Mouse (Mus musculus): ENCODE results near the gene Ctnnbip1. TPM values are rescaled to one million over a fixed set of nuclear protein-coding genes. Genes with fewer than 3 reads are reported as not detected.
A peak's percentile ranks its signal among the peaks of the same experiment; 100 is the strongest.

Gene Ctnnbip1
- total RNA-seq, 2 experiments from 2014 or later, result 35.3 to 35.9 TPM

DNA sequence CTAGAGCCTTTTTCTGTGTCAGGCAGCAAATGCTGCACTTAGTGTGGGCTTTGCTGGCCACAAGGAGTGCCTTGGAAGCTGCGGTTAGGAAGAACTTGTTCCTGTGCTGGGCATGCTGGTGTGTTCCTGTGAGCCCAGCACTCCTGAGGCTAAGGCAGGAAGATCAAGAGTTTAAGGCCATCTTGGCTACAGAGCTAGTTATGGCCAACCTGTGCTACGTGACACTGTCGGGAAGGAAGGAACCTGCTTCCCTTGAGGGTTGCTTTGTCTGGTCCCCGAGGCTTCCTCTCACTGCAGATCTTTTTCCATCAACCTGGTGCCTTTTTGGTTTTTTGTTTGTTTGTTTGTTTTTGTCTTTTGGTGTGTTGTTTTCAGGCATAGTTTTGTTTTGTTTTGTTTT lies 7.1 kb downstream of the Ctnnbip1 start:
- intact Hi-C loops (cut with DNase I), result no loop called here
- DNase-seq (ENCODE audit: extremely low spot score in 1 of 2, low spot score in 2 of 2), result no peak
- Histone ChIP-seq H3K4me3 (no peak overlapping the region), H3K27ac (no peak overlapping the region)
- no peak for TF ChIP-seq CTCF (IDR thresholded peaks at IDR 0.05)

DNA sequence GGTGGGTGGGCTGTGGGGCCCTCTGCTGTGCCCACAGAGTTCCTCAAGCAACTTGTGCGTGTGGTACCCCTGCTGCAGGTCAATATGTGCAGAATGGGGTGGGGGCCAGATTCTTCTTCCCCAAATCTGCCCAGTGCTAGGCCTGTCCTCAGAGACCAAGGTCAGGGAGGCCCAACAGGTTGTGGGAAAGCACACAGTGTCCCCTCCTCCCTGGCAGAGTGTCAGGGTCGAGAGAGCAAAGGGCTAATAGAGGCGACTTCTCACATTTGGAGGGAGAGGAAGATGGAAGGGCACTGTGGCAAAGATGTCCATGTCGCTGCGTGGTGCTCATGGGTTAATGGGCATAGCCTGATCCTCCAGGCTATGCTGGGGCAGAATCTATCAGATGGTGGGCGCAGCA lies 7.8 kb downstream of the Ctnnbip1 start:
- DNase-seq (ENCODE audit: extremely low spot score in 1 of 2, low spot score in 2 of 2), result no peak
- intact Hi-C loops (cut with DNase I), result no loop called here
- H3K4me3 ChIP-seq, result no peak overlapping the region
- no peak for TF ChIP-seq CTCF (IDR thresholded peaks at IDR 0.05)
- H3K27ac ChIP-seq, result peak overlapping the region; percentile 24

DNA sequence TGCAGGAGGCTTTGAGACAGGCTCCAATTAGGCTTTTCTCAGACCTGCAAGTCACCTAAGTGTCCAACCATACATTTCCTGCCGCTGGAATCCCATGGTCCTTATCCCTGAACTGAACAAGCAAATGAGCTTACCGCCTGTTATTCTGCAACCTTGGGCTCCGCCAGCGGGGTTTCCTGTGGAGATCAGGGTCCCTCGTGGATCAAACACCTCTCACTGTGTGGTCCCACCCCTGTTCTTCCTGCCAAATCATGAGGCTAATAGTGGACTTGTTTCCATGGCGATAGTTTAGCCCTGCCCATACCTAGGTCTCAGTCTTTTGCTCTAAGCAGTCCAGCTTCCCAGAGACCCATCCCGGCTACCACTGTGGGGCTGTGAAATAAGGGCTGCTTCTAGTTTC lies 8.3 kb downstream of the Ctnnbip1 start:
- no peak for DNase-seq (ENCODE audit: extremely low spot score in 1 of 2, low spot score in 2 of 2)
- no peak overlapping the region for H3K4me3 ChIP-seq
- peak overlapping the region; percentile 24 for H3K27ac ChIP-seq
- TF ChIP-seq CTCF (IDR thresholded peaks at IDR 0.05), result no peak
- intact Hi-C loops (cut with DNase I), result no loop called here

DNA sequence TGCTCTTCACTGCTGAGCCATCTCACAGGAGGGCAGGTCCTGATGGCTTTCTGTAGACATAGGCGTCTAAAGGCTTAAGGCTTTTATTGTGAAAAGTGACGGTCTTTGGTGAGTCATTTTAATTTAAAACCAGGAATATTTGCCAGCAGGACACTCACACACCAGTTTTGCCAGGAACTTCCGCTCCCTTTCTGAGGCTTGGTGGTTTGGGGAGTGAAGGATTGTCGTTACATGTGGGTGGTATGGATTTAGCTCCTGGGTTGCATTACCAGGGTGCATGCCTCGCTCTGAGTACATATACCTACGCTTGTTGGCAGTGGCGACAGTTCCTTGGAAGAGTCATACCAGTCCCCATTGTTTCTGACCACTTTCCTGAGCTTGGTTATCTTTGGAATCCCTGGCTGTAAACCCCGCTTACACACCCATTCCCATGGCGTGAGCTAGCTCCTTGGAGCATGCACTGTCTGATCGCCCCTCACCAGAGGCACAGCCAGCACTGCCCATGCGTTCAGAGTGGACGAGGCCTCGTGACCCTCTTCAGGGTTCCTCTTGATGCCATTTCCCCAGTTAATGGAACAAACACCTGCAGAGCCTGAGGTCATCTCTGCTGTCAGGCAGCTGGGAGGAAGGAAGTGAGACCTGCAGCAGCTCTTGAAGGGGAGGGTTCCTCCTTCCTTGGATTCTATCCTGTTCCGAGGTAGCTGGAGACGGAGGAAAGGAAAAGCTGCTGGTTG lies 9.8 kb downstream of the Ctnnbip1 start:
- no peak overlapping the region for H3K27ac ChIP-seq
- H3K4me3 ChIP-seq, result no peak overlapping the region
- TF ChIP-seq CTCF (IDR thresholded peaks at IDR 0.05), result no peak
- intact Hi-C loops (cut with DNase I), result no loop called here
- DNase-seq (ENCODE audit: extremely low spot score in 1 of 2, low spot score in 2 of 2), result no peak

DNA sequence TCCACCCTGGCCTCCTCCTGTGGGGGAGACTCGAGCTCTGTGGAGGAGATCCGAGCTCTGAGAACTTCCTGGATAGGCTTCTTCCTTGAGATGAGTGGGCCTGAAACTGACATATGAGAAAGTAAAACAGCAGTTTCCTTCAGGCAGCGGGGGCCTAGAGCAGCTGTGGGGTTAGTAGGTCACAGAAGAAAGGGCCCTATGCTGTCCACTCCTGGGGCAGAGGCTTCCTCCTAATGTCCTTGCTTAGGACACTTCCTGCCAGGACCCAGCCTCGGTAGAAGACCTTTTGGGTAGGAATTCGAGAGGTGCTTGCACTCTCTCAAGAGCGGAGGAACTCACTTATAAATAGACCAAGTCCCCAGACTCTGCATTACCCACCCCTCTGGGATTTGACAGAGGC lies 11.7 kb downstream of the Ctnnbip1 start:
- no peak for DNase-seq (ENCODE audit: extremely low spot score in 1 of 2, low spot score in 2 of 2)
- no peak overlapping the region for H3K27ac ChIP-seq
- intact Hi-C loops (cut with DNase I), result no loop called here
- no peak for TF ChIP-seq CTCF (IDR thresholded peaks at IDR 0.05)
- no peak overlapping the region for H3K4me3 ChIP-seq

DNA sequence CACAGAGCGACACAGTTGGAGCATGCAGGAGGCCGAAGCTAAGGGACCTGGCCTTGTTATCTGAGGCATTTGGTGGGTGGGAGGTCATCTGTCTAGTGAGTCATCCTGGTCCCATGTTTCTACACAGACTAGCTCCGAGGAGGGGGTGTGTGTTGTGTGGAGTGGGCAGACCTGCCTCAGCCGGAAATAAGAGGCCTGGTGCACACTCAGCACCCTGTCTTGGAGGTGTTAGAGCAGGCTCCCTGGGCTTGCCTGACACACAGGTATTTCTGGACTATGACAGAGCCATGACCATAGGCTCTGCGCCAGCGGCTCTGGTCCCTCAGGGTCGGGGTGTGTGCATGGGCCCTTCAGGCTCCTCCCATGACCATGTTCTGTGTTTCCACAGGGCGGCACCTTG lies 21.4 kb downstream of the Ctnnbip1 start:
- Histone ChIP-seq H3K4me3 (no peak overlapping the region), H3K27ac (no peak overlapping the region; the same call in 1 of the 2 replicates)
- intact Hi-C loops (cut with DNase I), result no loop called here
- DNase-seq (ENCODE audit: extremely low spot score in 1 of 2, low spot score in 2 of 2), result no peak
- TF ChIP-seq CTCF (IDR thresholded peaks at IDR 0.05), result no peak

DNA sequence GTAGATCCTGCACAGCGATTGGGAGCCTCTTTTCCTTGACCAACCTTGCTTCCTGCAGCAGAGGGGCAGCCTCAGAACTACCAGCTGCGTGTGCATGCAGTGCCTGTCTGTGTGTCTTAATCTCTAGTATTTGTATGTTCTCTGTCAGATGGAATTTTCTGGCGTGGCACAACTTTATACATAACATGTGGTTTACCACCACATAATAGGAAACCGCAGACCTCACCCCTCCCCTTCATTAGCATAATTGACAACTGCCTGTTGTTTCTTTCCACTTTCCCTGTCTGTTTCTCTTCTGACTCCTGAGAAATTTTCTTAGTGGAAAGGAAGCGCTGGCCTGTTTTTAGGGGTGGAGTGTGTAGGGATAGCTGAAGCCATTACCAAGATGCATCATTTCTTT lies 23.9 kb downstream of the Ctnnbip1 start:
- Histone ChIP-seq H3K27ac (no peak overlapping the region), H3K4me3 (no peak overlapping the region)
- DNase-seq (ENCODE audit: extremely low spot score in 1 of 2, low spot score in 2 of 2), result no peak
- no peak for TF ChIP-seq CTCF (IDR thresholded peaks at IDR 0.05)
- intact Hi-C loops (cut with DNase I), result loop anchor here (2.0 to 5.0 kb wide), 4 partner anchors 40 to 400 kb away; partner anchors contain the start of genes Lzic and Nmnat1

DNA sequence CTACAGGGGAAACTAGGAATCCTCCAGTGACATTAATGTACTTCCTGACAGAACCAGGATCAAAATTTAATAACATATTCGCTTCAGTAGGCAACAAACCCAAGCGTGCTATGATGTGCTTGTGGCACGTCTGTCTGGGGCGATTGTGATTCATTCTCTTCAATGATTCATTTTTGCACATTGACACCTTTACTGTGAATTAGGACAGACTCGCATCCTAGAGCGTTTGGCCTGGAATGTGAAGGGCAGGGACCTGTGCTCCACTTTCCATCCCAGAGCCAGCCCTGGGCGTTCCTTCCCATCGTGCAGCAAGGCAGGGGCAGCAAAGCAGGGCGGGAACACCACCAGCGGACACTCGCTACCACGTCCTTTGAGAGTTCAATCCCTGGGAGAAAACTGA lies 24.4 kb downstream of the Ctnnbip1 start:
- no peak for TF ChIP-seq CTCF (IDR thresholded peaks at IDR 0.05)
- no peak overlapping the region for H3K4me3 ChIP-seq
- H3K27ac ChIP-seq, result no peak overlapping the region
- DNase-seq (ENCODE audit: extremely low spot score in 1 of 2, low spot score in 2 of 2), result no peak
- intact Hi-C loops (cut with DNase I), result loop anchor here (2.0 to 5.0 kb wide), 4 partner anchors 40 to 400 kb away; partner anchors contain the start of genes Lzic and Nmnat1

DNA sequence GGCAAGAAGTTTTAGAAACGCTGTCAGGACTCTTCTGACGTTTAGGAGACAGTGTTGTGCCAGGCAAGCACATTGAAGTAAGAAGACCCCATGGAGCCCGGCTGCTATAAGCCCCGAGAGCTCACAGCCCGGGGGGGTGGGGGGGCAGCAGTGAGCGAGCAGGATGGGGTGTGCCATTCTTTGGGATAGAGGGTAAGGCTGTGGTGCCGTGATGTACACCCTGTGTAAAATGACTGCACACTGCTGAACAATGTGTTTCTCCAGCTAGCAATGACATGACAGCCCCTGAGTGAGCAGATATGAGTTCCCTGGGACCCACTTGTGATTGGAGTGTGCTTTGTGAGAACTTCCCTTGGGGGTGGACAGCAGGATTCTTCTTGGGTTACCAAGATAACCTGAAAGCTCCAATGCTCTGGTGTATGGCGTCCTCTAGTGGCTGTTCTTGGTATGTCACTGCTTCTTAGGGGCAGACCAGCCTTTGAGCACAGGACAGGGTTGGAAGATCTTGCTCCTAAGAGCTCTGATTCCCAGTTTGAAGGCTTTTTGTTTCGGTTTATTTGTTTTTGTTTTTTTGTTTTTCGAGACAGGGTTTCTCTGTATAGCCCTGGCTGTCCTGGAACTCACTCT lies 25.0 kb downstream of the Ctnnbip1 start:
- H3K27ac ChIP-seq, result no peak overlapping the region
- intact Hi-C loops (cut with DNase I), result loop anchor here (2.0 to 5.0 kb wide), 4 partner anchors 41 to 401 kb away; partner anchors contain the start of genes Lzic and Nmnat1
- H3K4me3 ChIP-seq, result no peak overlapping the region
- peak; percentile 96 for TF ChIP-seq CTCF (IDR thresholded peaks at IDR 0.05)
- DNase-seq (ENCODE audit: extremely low spot score in 1 of 2, low spot score in 2 of 2), result peak; percentile 80 to 87

DNA sequence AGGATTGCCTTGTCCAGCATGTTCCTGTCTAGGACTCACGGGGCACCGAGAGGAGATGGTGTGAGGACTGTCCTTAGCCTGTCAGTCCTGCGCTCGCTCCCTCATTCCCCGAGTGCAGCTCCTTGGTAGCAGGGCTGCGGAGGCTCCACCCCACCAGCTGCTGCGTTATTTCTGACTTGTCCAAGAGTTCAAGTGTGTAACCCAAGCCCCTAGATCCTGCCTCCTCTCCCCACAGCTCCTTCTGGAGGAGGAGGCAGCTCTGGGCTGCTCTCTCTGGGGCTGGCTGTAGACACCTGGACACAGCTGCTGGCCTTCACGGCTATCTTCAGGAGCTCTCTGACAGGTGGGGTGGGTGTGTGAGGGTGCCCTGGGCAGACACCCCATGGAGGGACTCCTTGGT lies 26.9 kb downstream of the Ctnnbip1 start:
- DNase-seq (ENCODE audit: extremely low spot score in 1 of 2, low spot score in 2 of 2), result no peak
- H3K4me3 ChIP-seq, result no peak overlapping the region
- no peak overlapping the region for H3K27ac ChIP-seq
- intact Hi-C loops (cut with DNase I), result loop anchor here (5.0 kb wide), 2 partner anchors 43 to 403 kb away; no protein-coding TSS in a partner anchor
- TF ChIP-seq CTCF (IDR thresholded peaks at IDR 0.05), result no peak

DNA sequence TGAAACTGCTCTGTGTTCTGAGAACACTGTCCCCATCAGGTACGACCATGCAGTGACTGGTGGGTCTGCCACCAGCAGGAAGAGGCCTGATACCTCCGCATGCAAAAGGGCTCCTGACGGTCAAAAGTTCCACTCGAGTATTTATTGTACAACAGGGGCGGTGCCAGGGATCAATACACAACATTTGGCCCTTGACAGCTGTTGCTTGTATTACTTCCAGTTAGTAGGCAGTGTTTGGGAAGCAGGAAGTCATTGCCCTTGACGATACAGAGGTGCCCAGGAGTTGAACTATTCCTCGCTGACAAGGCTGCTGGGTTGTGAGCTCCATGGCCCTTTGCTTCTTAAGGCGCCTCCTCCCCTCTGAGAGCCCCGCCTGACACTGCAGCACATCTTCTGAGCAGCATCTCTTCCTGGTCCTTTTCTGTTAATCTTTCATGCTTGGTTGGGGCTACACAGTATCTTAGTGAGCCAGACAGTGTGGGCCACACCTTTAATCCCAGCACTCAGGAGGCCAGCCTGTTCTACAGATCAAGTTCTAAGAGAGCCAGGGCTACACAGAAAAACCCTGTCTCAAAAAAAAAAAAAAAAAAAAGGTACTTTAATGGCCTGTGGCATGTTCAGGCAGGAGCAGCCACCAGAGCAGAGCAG lies 28.9 kb downstream of the Ctnnbip1 start:
- no peak for DNase-seq (ENCODE audit: extremely low spot score in 1 of 2, low spot score in 2 of 2)
- no peak for TF ChIP-seq CTCF (IDR thresholded peaks at IDR 0.05)
- H3K27ac ChIP-seq, result no peak overlapping the region
- H3K4me3 ChIP-seq, result no peak overlapping the region
- intact Hi-C loops (cut with DNase I), result no loop called here

DNA sequence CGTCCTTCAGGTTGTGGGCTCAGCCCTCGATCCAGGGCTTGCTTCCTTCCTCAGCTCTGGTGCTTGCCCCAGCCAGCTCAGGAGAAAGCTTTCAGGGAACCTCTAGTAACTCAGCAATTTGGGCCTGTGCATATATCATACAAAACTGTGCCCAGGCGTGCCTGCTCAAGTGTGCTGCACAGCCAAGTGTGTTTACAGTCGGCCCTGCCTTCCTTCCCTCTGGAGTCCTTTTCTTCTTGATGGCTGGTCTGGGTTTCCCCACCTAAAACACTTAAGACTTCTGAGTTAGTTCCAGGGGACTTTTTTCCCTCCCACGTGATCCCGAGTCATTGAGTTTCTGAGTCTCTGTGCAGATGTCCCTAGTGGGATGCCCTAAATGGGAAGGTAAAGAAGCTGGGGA lies 29.5 kb downstream of the Ctnnbip1 start:
- no peak for DNase-seq (ENCODE audit: extremely low spot score in 1 of 2, low spot score in 2 of 2)
- Histone ChIP-seq H3K27ac (no peak overlapping the region), H3K4me3 (no peak overlapping the region)
- no peak for TF ChIP-seq CTCF (IDR thresholded peaks at IDR 0.05)
- intact Hi-C loops (cut with DNase I), result no loop called here

Data from left cerebral cortex, adult 2 months (tissue).